Mouse (Mus musculus) layer of hippocampus, adult 2 months (tissue): Measurements from ENCODE around the gene Gm47995. TPM values are rescaled to one million over a fixed set of nuclear protein-coding genes. Genes with fewer than 3 reads are reported as not detected.
A peak's percentile ranks its signal among the peaks of the same experiment; 100 is the strongest.
"Not testable (repeated sequence)": the region's sequence is repeated elsewhere in the genome, so short reads cannot be mapped to it uniquely, and the experiment has no call there.

Experiments
- DNase-seq, 2 experiments: peaks; one replicate each; pipeline ENCODE4 v3.0.0; 2022; ENCODE audit warnings: low spot score in 2 of 2
- H3K27ac ChIP-seq: fragments of 200-600 bp; 2 replicates; pipeline ENCODE4 v1.8.1; 2022
- H3K4me3 ChIP-seq: fragments of 200-600 bp; 2 replicates; pipeline ENCODE4 v1.8.1; 2022; ENCODE audit warnings: mild to moderate bottlenecking
- CTCF ChIP-seq: fragments of 200-600 bp; conservative IDR thresholded peaks from 2 replicates; pipeline ENCODE4 v1.8.1; 2022; ENCODE audit warnings: antibody characterized with exemption, mild to moderate bottlenecking, moderate library complexity
- total RNA-seq, 2 experiments: library from RNA; stranded (reverse); gene quantifications; 2 replicates each; pipeline ENCODE4 v1.2.3; 2021

Gm47995 gene
- total RNA-seq, 2 experiments from 2014 or later: not detected

DNA sequence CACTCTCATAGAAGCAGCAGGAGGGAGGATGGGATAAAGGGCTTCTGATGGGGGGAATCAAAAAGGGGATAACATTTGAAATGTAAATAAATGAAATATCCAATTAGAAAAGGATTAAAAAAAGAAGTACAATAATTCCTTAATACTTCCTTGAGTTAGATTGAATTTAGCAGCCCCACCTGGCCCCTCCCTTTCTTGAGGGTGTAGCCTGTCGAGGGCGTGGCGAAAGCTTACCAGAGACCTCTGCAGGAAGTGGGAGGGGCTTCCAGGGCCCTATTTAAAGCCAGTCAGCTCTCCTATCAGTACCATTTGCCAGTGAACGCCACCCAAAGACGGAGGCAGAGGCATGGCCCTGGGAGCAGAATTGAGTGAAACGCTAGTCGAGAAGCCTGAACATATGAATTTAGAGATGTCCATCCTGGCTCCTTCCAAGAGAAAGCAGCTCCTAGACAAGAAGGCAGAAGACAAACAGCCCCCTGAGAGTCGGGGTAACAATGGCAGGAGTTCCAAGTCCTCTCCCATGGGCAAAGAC, 11.6 kb downstream of the Gm47995 start, which contains the start of gene Gm47996:
Gene Gm47996, plus strand, starts transcription at position 308 of the 532 bp plus-strand sequence.
- not testable (repeated sequence) for H3K4me3 ChIP-seq, DNase-seq, H3K27ac ChIP-seq

DNA sequence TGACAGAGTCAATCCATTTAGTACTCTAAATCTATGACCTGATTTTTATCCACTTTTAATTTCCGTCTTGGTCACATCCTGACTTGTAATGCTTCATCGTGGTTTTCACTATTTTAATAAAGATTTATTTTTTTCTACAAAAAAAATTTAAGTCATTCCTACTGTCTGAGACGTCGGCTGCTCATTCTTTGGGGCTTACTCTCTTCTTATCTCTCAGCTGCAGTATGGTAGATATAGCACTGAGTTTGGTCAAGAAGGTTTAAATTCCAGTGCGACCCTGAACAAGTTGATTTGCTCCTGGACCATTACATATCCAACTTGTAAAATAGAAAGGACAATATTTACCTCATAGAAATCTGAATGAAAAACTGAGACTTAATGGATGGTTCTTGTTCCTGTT, 13.4 kb downstream of the Gm47995 start:
- H3K4me3 ChIP-seq, H3K27ac ChIP-seq, DNase-seq: not testable (repeated sequence)

GRCm38 (mm10) chr1:151214862-151215261, 16.6 kb downstream of the Gm47995 start:
- no peak for DNase-seq
- no peak for TF ChIP-seq CTCF
- no peak overlapping the region for H3K27ac ChIP-seq
- H3K4me3 ChIP-seq: no peak overlapping the region

- Histone ChIP-seq H3K4me3 (no peak overlapping the region), H3K27ac (no peak overlapping the region)
- TF ChIP-seq CTCF: no peak
- DNase-seq: no peak
Observed at GRCm38 (mm10) chr1:151215985-151216384, 17.7 kb downstream of the Gm47995 start.

DNA sequence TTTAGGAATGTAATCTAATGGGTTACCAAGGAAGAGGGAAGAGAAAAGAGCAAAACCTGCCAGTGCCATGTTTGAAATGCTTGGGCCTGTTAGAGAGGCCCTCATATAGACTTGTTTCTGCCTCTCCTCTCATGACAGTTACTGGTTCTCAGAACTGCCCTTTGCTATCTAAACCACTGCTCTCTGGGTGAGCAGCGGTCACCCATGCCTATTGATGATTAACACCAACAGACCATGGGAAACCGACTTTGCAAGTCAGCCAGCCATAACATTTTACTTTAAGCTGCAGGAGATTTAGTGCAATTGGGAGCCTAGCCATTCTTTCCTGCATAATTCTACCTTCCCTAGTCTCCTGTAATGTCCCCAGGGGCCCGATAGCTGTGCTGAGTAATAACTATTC, 18.2 kb downstream of the Gm47995 start:
- Histone ChIP-seq H3K27ac (no peak overlapping the region), H3K4me3 (no peak overlapping the region)
- no peak for TF ChIP-seq CTCF
- no peak for DNase-seq

GRCm38 (mm10) chr1:151219045-151219444, 20.8 kb downstream of the Gm47995 start:
- DNase-seq: no peak
- Histone ChIP-seq H3K4me3 (no peak overlapping the region), H3K27ac (no peak overlapping the region)
- TF ChIP-seq CTCF: no peak

GRCm38 (mm10) chr1:151220098-151220497, 21.9 kb downstream of the Gm47995 start:
- Histone ChIP-seq H3K27ac (no peak overlapping the region), H3K4me3 (no peak overlapping the region)
- no peak for TF ChIP-seq CTCF
- DNase-seq: no peak

- TF ChIP-seq CTCF: 0 out of 2 replicates have a peak, but pooled peaks have one; percentile 3
- Histone ChIP-seq H3K27ac (no peak overlapping the region), H3K4me3 (no peak overlapping the region)
- DNase-seq: no peak
Observed at GRCm38 (mm10) chr1:151222561-151223267, 24.5 kb downstream of the Gm47995 start.

DNA sequence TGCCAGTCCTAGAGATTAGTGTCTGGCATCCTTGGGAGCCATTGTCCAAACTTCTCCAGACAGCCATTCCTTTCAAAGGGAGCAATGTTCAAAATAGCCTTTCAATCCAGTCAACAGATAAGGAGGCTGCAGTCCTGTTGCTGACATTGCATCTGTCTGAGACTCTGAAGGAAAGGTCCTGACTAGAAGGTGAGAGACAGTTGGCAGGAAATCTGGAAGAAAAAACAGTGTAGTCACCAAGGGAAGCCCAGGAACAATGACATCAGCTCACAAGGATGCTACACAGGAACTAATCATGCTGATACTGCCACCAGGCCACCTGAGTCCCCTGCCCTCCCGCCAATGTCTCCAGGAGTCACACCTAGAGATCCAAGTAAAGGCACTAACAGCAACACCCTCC, 25.1 kb downstream of the Gm47995 start:
- no peak for TF ChIP-seq CTCF

DNA sequence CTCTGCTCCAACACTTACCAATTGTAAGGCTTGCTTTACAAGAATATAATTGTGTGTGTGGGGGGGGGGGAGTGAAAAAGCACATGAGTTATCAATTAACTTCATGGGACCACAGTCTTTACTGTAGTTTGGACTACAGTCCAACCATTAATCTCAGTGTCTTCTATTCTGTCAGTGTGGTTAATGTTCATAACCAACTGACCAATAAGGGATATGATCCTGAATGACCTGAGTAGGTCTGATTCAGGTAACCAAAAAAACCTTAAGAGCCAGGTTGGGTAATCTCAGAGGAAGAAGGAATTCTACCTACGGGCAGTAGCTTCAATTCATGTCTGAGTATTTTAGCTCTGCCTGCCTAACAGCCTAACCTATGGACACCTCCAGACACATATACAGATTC, 26.3 kb downstream of the Gm47995 start:
- no peak for TF ChIP-seq CTCF
- DNase-seq: no peak
- Histone ChIP-seq H3K4me3 (no peak overlapping the region), H3K27ac (no peak overlapping the region)

More for the DNA sequence above, 25.1 kb downstream of the Gm47995 start:
- Histone ChIP-seq H3K4me3 (no peak overlapping the region), H3K27ac (no peak overlapping the region)
- DNase-seq: no peak

GRCm38 (mm10) chr1:151227506-151227905, 29.3 kb downstream of the Gm47995 start:
- TF ChIP-seq CTCF: no peak
- no peak overlapping the region for H3K4me3 ChIP-seq
- no peak for DNase-seq
- H3K27ac ChIP-seq: no peak overlapping the region

- Histone ChIP-seq H3K27ac (no peak overlapping the region), H3K4me3 (no peak overlapping the region)
- no peak for DNase-seq
- TF ChIP-seq CTCF: no peak
Observed at GRCm38 (mm10) chr1:151228320-151228989, 30.2 kb downstream of the Gm47995 start.

DNA sequence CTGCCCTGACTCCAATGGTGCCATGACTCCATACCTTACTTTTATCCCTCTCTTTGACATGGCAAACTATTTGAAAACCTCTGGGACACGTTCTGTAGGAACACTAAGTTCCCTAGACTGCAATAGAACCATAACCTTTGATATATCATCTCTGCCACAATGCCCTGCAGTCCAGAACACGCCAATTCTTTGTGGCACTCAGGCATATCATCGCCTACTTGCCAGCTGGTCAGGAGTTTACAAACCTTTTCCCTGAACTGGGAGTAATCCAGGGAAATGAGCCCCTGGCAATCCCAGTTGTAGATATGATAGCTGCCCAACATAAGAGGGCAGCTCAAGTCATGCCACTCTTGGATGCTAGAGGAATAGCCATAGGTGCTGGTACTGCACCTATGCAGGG, 34.1 kb downstream of the Gm47995 start:
- DNase-seq: no peak
- Histone ChIP-seq H3K4me3 (no peak overlapping the region), H3K27ac (no peak overlapping the region)
- TF ChIP-seq CTCF: no peak

GRCm38 (mm10) chr1:151233756-151234155, 35.5 kb downstream of the Gm47995 start:
- no peak overlapping the region for H3K27ac ChIP-seq
- DNase-seq: no peak
- H3K4me3 ChIP-seq: no peak overlapping the region
- no peak for TF ChIP-seq CTCF
